Mouse (Mus musculus) spleen, adult 2 months (tissue): ENCODE data around the gene Dnajb12.

Source experiments
- CTCF ChIP-seq: fragments of 200-500 bp; IDR thresholded peaks from 2 replicates; pipeline ENCODE4 v1.5.1; 2011; ENCODE audit warnings: mild to moderate bottlenecking, inconsistent platforms; ENCODE audit not compliant: insufficient read depth, insufficient read length, insufficient replicate concordance; ENCODE audit errors: extremely low read depth
- POLR2A ChIP-seq: fragments of 200-500 bp; IDR thresholded peaks from 2 replicates; pipeline ENCODE4 v1.6.1; 2011; ENCODE audit warnings: low read depth, low read length, inconsistent platforms

- TF ChIP-seq CTCF (no peak), POLR2A (no peak)
Observed at GRCm38 (mm10) chr10:59868266-59868665, 11.1 kb upstream of the Dnajb12 start.
